In the genomic region with DNA sequence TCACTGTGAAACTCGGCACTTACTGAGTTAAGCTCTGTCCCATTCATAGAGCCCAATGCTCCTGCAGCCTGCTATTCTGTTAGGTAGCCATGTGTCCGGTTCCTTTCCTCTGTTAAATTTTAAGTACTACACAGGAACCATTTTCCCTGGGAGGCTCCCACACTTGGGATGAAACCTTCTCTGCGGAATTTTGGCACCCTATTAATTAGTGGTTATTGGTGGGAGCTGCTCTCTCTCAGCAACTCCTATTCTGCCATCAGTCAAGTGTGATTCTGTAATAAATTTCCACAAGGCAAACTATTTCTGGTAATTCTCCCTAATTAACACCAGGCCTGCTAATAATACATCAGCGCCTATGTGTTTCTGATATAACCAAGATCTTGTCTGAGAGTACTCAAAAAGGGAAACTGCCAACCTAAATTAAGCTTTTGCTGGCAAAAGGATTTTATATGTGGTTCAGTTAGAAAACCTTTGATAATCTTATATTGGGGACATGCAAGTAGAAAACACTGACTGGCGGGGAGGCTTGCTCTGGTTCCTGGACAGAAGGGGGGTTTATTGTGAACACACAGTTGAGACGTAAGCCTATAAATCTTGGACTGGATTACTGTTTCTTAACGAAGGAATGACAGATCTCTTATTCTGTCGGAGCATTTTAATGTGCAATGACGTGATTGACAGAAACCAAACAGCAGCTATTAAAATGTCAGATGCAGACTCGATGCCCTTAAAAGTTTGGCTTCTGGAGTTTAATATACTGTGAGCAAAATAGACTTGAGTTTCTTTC, we compare ENCODE assay signal across 29 mouse cellular contexts.
A peak's percentile ranks its signal among the peaks of the same experiment; 100 is the strongest.
DNase-seq lines count a peak whose midpoint lies in the region; ATAC-seq and TF ChIP-seq lines count a peak whose summit lies in the region.
"Had no signal": no experiment of that assay in that cellular context is flagged by ENCODE, and none has a peak within 500 bp of the region (broad histone marks: within the 10 kb centered on the region; RNA-seq: fewer than 3 reads in every experiment).

No protein-coding gene starts in this region.

- no peak overlapping the region for H3K27ac ChIP-seq in kidney, postnatal 0 days
- H3K27ac ChIP-seq in limb, embryonic 12.5 days: peak overlapping the region; percentile 25
- no peak overlapping the region for H3K27ac ChIP-seq in intestine, embryonic 16.5 days (ENCODE audit: low read length)
- H3K27ac ChIP-seq: embryonic facial prominence, embryonic 13.5 days; heart, embryonic 10.5 days; layer of hippocampus, adult 2 months; midbrain, embryonic 10.5 days; neural tube, embryonic 13.5 days; stomach, embryonic 15.5 days had no signal

- no peaks in the 10 kb centered on the region for H3K9me3 ChIP-seq in kidney, postnatal 0 days (replicated peaks; ENCODE audit: low read length)
- no peaks in the 10 kb centered on the region for H3K9me3 ChIP-seq in limb, embryonic 12.5 days
- no peaks in the 10 kb centered on the region for H3K9me3 ChIP-seq in intestine, embryonic 16.5 days (ENCODE audit: control insufficient read depth, low read length)
- H3K9me3 ChIP-seq: embryonic facial prominence, embryonic 13.5 days; heart, embryonic 10.5 days; midbrain, embryonic 10.5 days; neural tube, embryonic 13.5 days; stomach, embryonic 15.5 days had no signal

- no peak for ATAC-seq in kidney, postnatal 0 days (replicated peaks; ENCODE audit: low FRiP score, low read depth)
- peak; percentile 67; the same call in 1 of the 2 replicates for ATAC-seq in limb, embryonic 12.5 days (ENCODE audit: insufficient number of reproducible peaks, insufficient read depth, low FRiP score, low TSS enrichment, low read depth)
- no peak for ATAC-seq in intestine, embryonic 16.5 days
- ATAC-seq: hindbrain, embryonic 16.5 days; intestine, postnatal 0 days; lung, postnatal 0 days; midbrain, embryonic 16.5 days had no signal

- no peak for TF ChIP-seq CTCF in kidney, postnatal 0 days (IDR thresholded peaks at IDR 0.05; ENCODE audit: low read depth)

- no peak overlapping the region for H3K9ac ChIP-seq in kidney, postnatal 0 days (ENCODE audit: low read depth, low read length)
- no peak overlapping the region for H3K9ac ChIP-seq in limb, embryonic 12.5 days (replicated peaks)
- no peak overlapping the region for H3K9ac ChIP-seq in intestine, embryonic 16.5 days (ENCODE audit: low read depth, low read length)
- H3K9ac ChIP-seq: embryonic facial prominence, embryonic 13.5 days; liver, postnatal 0 days; neural tube, embryonic 13.5 days; stomach, embryonic 15.5 days had no signal

- 0 out of 2 replicates have a peak, but pooled peaks cover 3% of the 10 kb centered on the region for H3K36me3 ChIP-seq in kidney, postnatal 0 days (ENCODE audit: insufficient read depth, low read length)
- no peaks in the 10 kb centered on the region for H3K36me3 ChIP-seq in limb, embryonic 12.5 days
- no peaks in the 10 kb centered on the region for H3K36me3 ChIP-seq in intestine, embryonic 16.5 days (ENCODE audit: control insufficient read depth, insufficient read depth, low read length)
- H3K36me3 ChIP-seq: embryonic facial prominence, embryonic 13.5 days; midbrain, embryonic 10.5 days; neural tube, embryonic 13.5 days; stomach, embryonic 15.5 days had no signal

- H3K4me1 ChIP-seq in kidney, postnatal 0 days (replicated peaks; ENCODE audit: insufficient read depth, low read length): peaks cover 5% of the 10 kb centered on the region; the same call in 1 of the 2 replicates
- H3K4me1 ChIP-seq in limb, embryonic 12.5 days (replicated peaks): peaks cover 39% of the 10 kb centered on the region
- no peaks in the 10 kb centered on the region for H3K4me1 ChIP-seq in intestine, embryonic 16.5 days (ENCODE audit: control insufficient read depth, insufficient read depth, low read length)
- H3K4me1 ChIP-seq: heart, embryonic 10.5 days; midbrain, embryonic 10.5 days; neural tube, embryonic 13.5 days; stomach, embryonic 15.5 days had no signal

- H3K4me3 ChIP-seq in kidney, postnatal 0 days (replicated peaks; ENCODE audit: low read depth, low read length): no peak overlapping the region
- no peak overlapping the region for H3K4me3 ChIP-seq in limb, embryonic 12.5 days (replicated peaks)
- no peak overlapping the region for H3K4me3 ChIP-seq in intestine, embryonic 16.5 days (ENCODE audit: low read length)
- H3K4me3 ChIP-seq: embryonic facial prominence, embryonic 13.5 days; erythroblast, embryonic 14.5 days; heart, embryonic 10.5 days; layer of hippocampus, adult 2 months; midbrain, embryonic 10.5 days; myocyte; neural tube, embryonic 13.5 days; stomach, embryonic 15.5 days had no signal

- 34% methylated on average over 10 of the region's 10 CpGs for WGBS in kidney, postnatal 0 days
- 12% methylated on average over 10 of the region's 10 CpGs for WGBS in limb, embryonic 12.5 days
- WGBS in intestine, embryonic 16.5 days: 87% methylated on average over 10 of the region's 10 CpGs

- no peak overlapping the region for H3K4me2 ChIP-seq in kidney, postnatal 0 days (ENCODE audit: low read length)
- H3K4me2 ChIP-seq in limb, embryonic 12.5 days: no peak overlapping the region
- no peak overlapping the region for H3K4me2 ChIP-seq in intestine, embryonic 16.5 days (ENCODE audit: low read depth, low read length)
- H3K4me2 ChIP-seq: embryonic facial prominence, embryonic 13.5 days; liver, embryonic 11.5 days; neural tube, embryonic 13.5 days; stomach, embryonic 15.5 days had no signal

- H3K27me3 ChIP-seq in kidney, postnatal 0 days (ENCODE audit: insufficient read depth, low read length): no peaks in the 10 kb centered on the region
- H3K27me3 ChIP-seq in limb, embryonic 12.5 days: peaks cover 39% of the 10 kb centered on the region
- no peaks in the 10 kb centered on the region for H3K27me3 ChIP-seq in intestine, embryonic 16.5 days (replicated peaks; ENCODE audit: control insufficient read depth, insufficient read depth, low read length)
- H3K27me3 ChIP-seq: neural tube, embryonic 13.5 days; stomach, embryonic 15.5 days had no signal

- peak; percentile 17 for DNase-seq in embryo, embryonic 10.5 days (ENCODE audit: low spot score)
- DNase-seq in embryo, embryonic 10 days (ENCODE audit: low spot score): no peak
- DNase-seq in kidney, postnatal 0 days (ENCODE audit: low spot score): peak; percentile 32
- no peak for DNase-seq in kidney, postnatal 36 days
- no peak for DNase-seq in layer of hippocampus, adult 8-10 months (ENCODE audit: low spot score in 2 of 2)
- DNase-seq in retina, embryonic 14.5 days (ENCODE audit: low spot score): no peak
- DNase-seq: adrenal gland, postnatal 14 days; cerebellum, adult 11 months; cerebellum, adult 9-11 months; gastrocnemius, postnatal 10 days; layer of hippocampus, postnatal 36 days; liver, postnatal 0 days; thymus, adult 2 months; thymus, postnatal 4 days had no signal

Comparison
In these comparisons a context has a peak if more than half of its experiments do, and no peak if none do; other contexts are left out.
1. DNase-seq: peak in embryo, embryonic 10.5 days (single experiment) and kidney, postnatal 0 days (single experiment); none in embryo, embryonic 10 days (single experiment), kidney, postnatal 36 days (0 of 2), layer of hippocampus, adult 8-10 months (0 of 2) and retina, embryonic 14.5 days (single experiment).